Mouse (Mus musculus): Measurements from ENCODE around the gene Chn2.

Chn2 gene

GRCm38 (mm10) chr6:54197821-54198412 is 158.6 kb downstream of the Chn2 start:
- no peak overlapping the region for H3K4me3 ChIP-seq (replicated peaks; ENCODE audit: low read length)
- TF ChIP-seq CTCF (conservative IDR thresholded peaks at IDR 0.05; ENCODE audit: low read length) (no peak), POU5F1 (IDR thresholded peaks at IDR 0.05; ENCODE audit: borderline replicate concordance, low read length) (no peak), NANOG (IDR thresholded peaks at IDR 0.05; ENCODE audit: borderline replicate concordance, low read length) (no peak)
- H3K4me1 ChIP-seq (replicated peaks; ENCODE audit: low read depth, low read length) = peaks cover 26% of the 10 kb centered on the region
- no peaks in the 10 kb centered on the region for H3K9me3 ChIP-seq (ENCODE audit: low read length)
- 0 out of 2 replicates have a peak, but pooled peaks cover 3% of the 10 kb centered on the region for H3K36me3 ChIP-seq (ENCODE audit: insufficient read depth, low read length)
- no peaks in the 10 kb centered on the region for H3K27me3 ChIP-seq (ENCODE audit: insufficient read depth, low read length)

DNA sequence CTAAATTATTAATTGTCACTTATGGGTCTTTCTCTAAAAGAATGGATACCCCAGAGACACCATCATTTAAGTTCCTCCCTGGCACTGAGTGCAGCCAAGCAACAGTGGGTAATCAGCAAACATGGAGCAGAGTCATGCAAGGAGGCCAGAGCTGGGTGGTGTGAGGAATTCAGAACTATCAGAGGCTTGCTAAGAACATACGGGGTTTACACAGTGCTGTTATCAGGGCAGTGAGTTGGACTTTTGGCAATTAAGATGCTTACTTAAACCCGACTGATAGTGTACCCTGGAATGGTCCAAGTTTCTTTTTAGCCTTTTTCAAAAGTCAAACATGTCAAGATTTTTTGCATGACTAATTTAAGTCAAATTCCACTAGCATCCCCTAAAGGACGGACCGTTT is 160.2 kb downstream of the Chn2 start:
- Histone ChIP-seq H3K4me3 (replicated peaks; ENCODE audit: low read length) (no peak overlapping the region), H3K4me1 (replicated peaks; ENCODE audit: low read depth, low read length) (peaks cover 20% of the 10 kb centered on the region), H3K9me3 (ENCODE audit: low read length) (no peaks in the 10 kb centered on the region), H3K27me3 (ENCODE audit: insufficient read depth, low read length) (no peaks in the 10 kb centered on the region), H3K36me3 (ENCODE audit: insufficient read depth, low read length) (0 out of 2 replicates have a peak, but pooled peaks cover 3% of the 10 kb centered on the region)
- no peak for TF ChIP-seq POU5F1 (IDR thresholded peaks at IDR 0.05; ENCODE audit: borderline replicate concordance, low read length)
- no peak for TF ChIP-seq CTCF (conservative IDR thresholded peaks at IDR 0.05; ENCODE audit: low read length)
- no peak for TF ChIP-seq NANOG (IDR thresholded peaks at IDR 0.05; ENCODE audit: borderline replicate concordance, low read length)

DNA sequence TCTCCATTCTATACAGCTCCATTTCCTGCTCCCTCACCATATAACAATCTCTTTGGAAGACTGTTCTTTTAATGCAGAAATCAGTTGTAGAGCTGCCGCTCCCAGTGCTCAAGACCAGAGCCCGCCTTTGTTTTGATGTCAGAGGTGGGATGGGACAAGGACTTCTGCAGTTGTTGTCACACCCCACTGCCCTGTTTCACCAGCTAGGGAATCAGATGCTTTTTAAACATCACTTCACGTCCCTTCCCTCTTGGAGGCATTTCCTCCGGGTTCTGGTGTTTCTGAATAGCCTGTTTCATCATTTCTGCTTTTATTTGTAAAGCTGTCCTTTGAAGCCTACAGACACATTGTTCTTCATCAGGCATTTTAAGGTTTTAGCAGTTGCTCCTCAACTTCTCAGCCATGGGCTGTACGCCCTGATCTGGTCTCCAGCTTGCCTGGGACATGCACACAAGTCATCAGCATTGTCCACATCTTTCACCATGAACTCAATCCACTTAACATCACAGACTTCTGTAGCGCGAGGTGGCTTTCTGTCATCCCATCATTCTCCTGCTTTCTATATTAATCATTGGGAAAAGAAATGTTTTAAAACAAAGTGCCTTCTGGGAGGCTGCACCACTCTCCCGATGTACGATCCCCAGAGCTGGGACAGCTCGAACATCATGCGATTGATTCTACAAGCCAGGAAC is 160.8 kb downstream of the Chn2 start:
- H3K9me3 ChIP-seq (ENCODE audit: low read length) = no peaks in the 10 kb centered on the region
- no peaks in the 10 kb centered on the region for H3K27me3 ChIP-seq (ENCODE audit: insufficient read depth, low read length)
- H3K4me1 ChIP-seq (replicated peaks; ENCODE audit: low read depth, low read length) = peaks cover 26% of the 10 kb centered on the region

GRCm38 (mm10) chr6:54202311-54203020 is 163.1 kb downstream of the Chn2 start:
- Histone ChIP-seq H3K27me3 (ENCODE audit: insufficient read depth, low read length) (no peaks in the 10 kb centered on the region), H3K4me3 (replicated peaks; ENCODE audit: low read length) (no peak overlapping the region), H3K36me3 (ENCODE audit: insufficient read depth, low read length) (no peaks in the 10 kb centered on the region), H3K4me1 (replicated peaks; ENCODE audit: low read depth, low read length) (peaks cover 33% of the 10 kb centered on the region), H3K9me3 (ENCODE audit: low read length) (no peaks in the 10 kb centered on the region)
- TF ChIP-seq CTCF (conservative IDR thresholded peaks at IDR 0.05; ENCODE audit: low read length) (no peak), NANOG (IDR thresholded peaks at IDR 0.05; ENCODE audit: borderline replicate concordance, low read length) (no peak), POU5F1 (IDR thresholded peaks at IDR 0.05; ENCODE audit: borderline replicate concordance, low read length) (no peak)

More for the DNA sequence above, 160.8 kb downstream of the Chn2 start:
- no peak overlapping the region for H3K4me3 ChIP-seq (replicated peaks; ENCODE audit: low read length)
- H3K36me3 ChIP-seq (ENCODE audit: insufficient read depth, low read length) = 0 out of 2 replicates have a peak, but pooled peaks cover 3% of the 10 kb centered on the region
- TF ChIP-seq CTCF (conservative IDR thresholded peaks at IDR 0.05; ENCODE audit: low read length) = no peak
- no peak for TF ChIP-seq POU5F1 (IDR thresholded peaks at IDR 0.05; ENCODE audit: borderline replicate concordance, low read length)
- no peak for TF ChIP-seq NANOG (IDR thresholded peaks at IDR 0.05; ENCODE audit: borderline replicate concordance, low read length)

DNA sequence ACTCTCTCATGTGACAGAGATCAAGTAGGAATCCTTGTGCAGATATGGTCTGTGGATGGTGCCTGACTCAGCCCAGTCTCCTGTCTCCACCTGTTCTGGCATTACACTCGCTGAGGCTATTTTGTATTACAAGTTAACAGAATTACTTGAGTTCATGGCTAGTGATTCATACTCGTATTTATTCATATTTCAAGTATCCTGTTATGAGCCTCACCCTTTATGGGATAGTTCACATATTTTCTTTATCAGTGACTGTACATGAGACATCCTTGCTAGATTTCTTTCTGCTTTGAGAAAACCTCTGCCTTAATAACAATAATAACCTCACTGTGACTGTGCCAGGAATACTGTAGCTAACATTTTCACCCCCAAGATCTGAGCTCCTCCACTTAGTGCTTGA is 164.0 kb downstream of the Chn2 start:
- no peak for TF ChIP-seq CTCF (conservative IDR thresholded peaks at IDR 0.05; ENCODE audit: low read length)
- TF ChIP-seq POU5F1 (IDR thresholded peaks at IDR 0.05; ENCODE audit: borderline replicate concordance, low read length) = no peak
- no peak for TF ChIP-seq NANOG (IDR thresholded peaks at IDR 0.05; ENCODE audit: borderline replicate concordance, low read length)
- peaks cover 33% of the 10 kb centered on the region for H3K4me1 ChIP-seq (replicated peaks; ENCODE audit: low read depth, low read length)
- no peaks in the 10 kb centered on the region for H3K36me3 ChIP-seq (ENCODE audit: insufficient read depth, low read length)
- no peaks in the 10 kb centered on the region for H3K9me3 ChIP-seq (ENCODE audit: low read length)
- H3K27me3 ChIP-seq (ENCODE audit: insufficient read depth, low read length) = no peaks in the 10 kb centered on the region
- H3K4me3 ChIP-seq (replicated peaks; ENCODE audit: low read length) = no peak overlapping the region

DNA sequence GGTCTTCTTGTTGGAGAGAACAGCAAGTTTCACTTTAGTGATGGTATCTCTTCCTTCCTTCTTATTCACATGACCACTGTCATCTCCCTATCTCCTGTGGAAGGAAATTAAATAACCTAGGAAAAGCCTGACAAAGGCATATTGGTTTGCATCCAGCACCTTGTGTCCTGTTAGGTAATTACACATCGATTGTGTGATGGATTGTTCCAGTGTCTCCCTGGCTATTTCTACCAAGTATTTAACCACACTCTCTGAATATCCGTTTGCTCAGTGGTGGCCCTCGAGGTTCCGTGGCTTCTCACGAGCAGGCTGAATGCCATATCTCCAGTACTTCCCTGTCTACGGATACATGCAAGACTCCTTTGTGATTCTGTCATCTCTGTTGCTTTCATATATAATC is 164.6 kb downstream of the Chn2 start:
- Histone ChIP-seq H3K9me3 (ENCODE audit: low read length) (no peaks in the 10 kb centered on the region), H3K4me3 (replicated peaks; ENCODE audit: low read length) (no peak overlapping the region), H3K27me3 (ENCODE audit: insufficient read depth, low read length) (no peaks in the 10 kb centered on the region), H3K36me3 (ENCODE audit: insufficient read depth, low read length) (no peaks in the 10 kb centered on the region), H3K4me1 (replicated peaks; ENCODE audit: low read depth, low read length) (peaks cover 34% of the 10 kb centered on the region)
- TF ChIP-seq CTCF (conservative IDR thresholded peaks at IDR 0.05; ENCODE audit: low read length) (no peak), NANOG (IDR thresholded peaks at IDR 0.05; ENCODE audit: borderline replicate concordance, low read length) (no peak), POU5F1 (IDR thresholded peaks at IDR 0.05; ENCODE audit: borderline replicate concordance, low read length) (no peak)

- no peaks in the 10 kb centered on the region for H3K36me3 ChIP-seq (ENCODE audit: insufficient read depth, low read length)
- no peaks in the 10 kb centered on the region for H3K9me3 ChIP-seq (ENCODE audit: low read length)
- H3K4me1 ChIP-seq (replicated peaks; ENCODE audit: low read depth, low read length) = peaks cover 29% of the 10 kb centered on the region
- peak; percentile 14 for TF ChIP-seq CTCF (conservative IDR thresholded peaks at IDR 0.05; ENCODE audit: low read length)
- no peak for TF ChIP-seq NANOG (IDR thresholded peaks at IDR 0.05; ENCODE audit: borderline replicate concordance, low read length)
- TF ChIP-seq POU5F1 (IDR thresholded peaks at IDR 0.05; ENCODE audit: borderline replicate concordance, low read length) = no peak
- no peak overlapping the region for H3K4me3 ChIP-seq (replicated peaks; ENCODE audit: low read length)
- no peaks in the 10 kb centered on the region for H3K27me3 ChIP-seq (ENCODE audit: insufficient read depth, low read length)
Observed at GRCm38 (mm10) chr6:54204931-54205330, 165.6 kb downstream of the Chn2 start.

DNA sequence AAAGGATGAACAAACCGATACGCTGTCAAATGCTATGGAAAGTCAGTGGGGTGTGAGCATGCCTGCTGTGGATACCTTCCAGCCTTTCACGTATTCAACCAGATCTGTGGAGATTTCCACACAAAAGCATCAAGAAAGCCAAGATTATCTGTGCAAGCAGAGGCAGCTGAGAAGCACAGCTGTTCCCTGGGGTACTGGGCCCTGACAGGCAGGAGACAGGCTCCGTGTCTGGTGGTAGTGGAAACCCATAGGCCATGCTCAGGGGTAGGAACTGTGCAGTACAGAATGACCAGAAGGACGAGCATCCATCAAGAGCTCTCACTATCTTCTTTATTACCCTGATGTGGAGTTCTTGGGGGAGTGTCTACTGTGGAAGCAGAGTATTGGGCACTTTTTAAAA is 166.1 kb downstream of the Chn2 start:
- H3K27me3 ChIP-seq (ENCODE audit: insufficient read depth, low read length) = no peaks in the 10 kb centered on the region
- TF ChIP-seq CTCF (conservative IDR thresholded peaks at IDR 0.05; ENCODE audit: low read length) = no peak
- TF ChIP-seq POU5F1 (IDR thresholded peaks at IDR 0.05; ENCODE audit: borderline replicate concordance, low read length) = no peak
- no peak for TF ChIP-seq NANOG (IDR thresholded peaks at IDR 0.05; ENCODE audit: borderline replicate concordance, low read length)
- peaks cover 24% of the 10 kb centered on the region for H3K4me1 ChIP-seq (replicated peaks; ENCODE audit: low read depth, low read length)
- no peaks in the 10 kb centered on the region for H3K36me3 ChIP-seq (ENCODE audit: insufficient read depth, low read length)
- H3K9me3 ChIP-seq (ENCODE audit: low read length) = no peaks in the 10 kb centered on the region
- no peak overlapping the region for H3K4me3 ChIP-seq (replicated peaks; ENCODE audit: low read length)

Data from E14TG2a.4 (cell line).